Mouse (Mus musculus) activated CD4-positive, CD25-positive, alpha-beta regulatory T cell, adult 9 weeks (primary cell): ENCODE measurements around the gene Atp4b. TPM values are rescaled to one million over a fixed set of nuclear protein-coding genes. Genes with fewer than 3 reads are reported as not detected.

Source experiments
- polyA plus RNA-seq: library from polyadenylated mRNA; unstranded; fragments of 100-300 nt; shearing (Covaris generic); gene quantifications from one replicate; pipeline ENCODE4 v1.2.1, GENCODE M21; 2017

Atp4b gene
- polyA plus RNA-seq, result not detected

GRCm38 (mm10) chr8:13396725-13397124 is at the start of gene Atp4b:
Atp4b (minus strand) TSS chr8:13396825.

GRCm38 (mm10) chr8:13434889-13435288 is 38.3 kb upstream of the Atp4b start, which contains the start of gene Tmem255b:
Tmem255b (plus strand) TSS chr8:13435189.

GRCm38 (mm10) chr8:13404666-13405131 is 8.1 kb upstream of the Atp4b start, which contains the start of gene Grk1:
Grk1 (plus strand) TSS chr8:13405081.

DNA sequence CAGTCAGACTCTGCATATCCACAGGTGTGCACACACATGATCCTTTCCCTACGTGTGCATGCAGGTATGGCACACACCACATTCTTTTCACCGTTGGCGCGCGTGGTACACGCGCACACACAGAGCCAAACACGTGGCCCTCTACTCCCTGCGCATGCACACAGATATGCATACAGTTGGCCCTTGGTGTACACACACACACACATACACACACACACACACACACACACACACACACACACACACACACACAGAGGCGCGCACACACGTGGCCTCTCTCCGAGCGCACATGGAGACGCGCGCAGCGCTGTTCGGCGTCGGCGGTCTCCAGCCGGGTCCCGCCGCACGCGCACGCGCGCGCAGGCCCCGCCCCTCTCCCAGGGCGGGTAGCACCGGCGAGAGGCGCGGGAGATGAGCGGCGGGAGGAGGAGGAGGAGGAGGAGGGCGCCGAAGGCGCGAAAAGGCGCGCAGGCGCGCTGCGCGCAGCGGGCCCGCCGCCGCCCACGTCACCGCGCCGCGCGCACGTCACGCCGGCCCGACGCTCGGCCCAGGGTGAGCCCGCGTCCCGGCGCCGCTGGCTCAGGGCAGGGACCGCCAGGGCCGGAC is 58.3 kb downstream of the Atp4b start, which contains the start of gene Tfdp1:
Gene Tfdp1 (plus strand): TSS at position 497 of the 606 bp plus-strand sequence.

Other genes with a start within 250 kb of the Atp4b start
- gene Lamp1, start 237.7 kb downstream of the Atp4b start, polyA plus RNA-seq, result 9.1 TPM
- gene Grtp1, start 196.2 kb downstream of the Atp4b start, polyA plus RNA-seq, result 2.5 TPM
- not detected for gene Adprhl1, start 142.7 kb downstream of the Atp4b start, polyA plus RNA-seq
- 39.7 TPM for gene Dcun1d2, start 108.7 kb downstream of the Atp4b start, polyA plus RNA-seq
- gene Tmco3, start 108.6 kb downstream of the Atp4b start, polyA plus RNA-seq, result 36.7 TPM
- 45.8 TPM for gene Tfdp1, start 58.1 kb downstream of the Atp4b start, polyA plus RNA-seq
- gene Grk1, start 8.3 kb upstream of the Atp4b start, polyA plus RNA-seq, result not detected
- not detected for gene Tmem255b, start 38.4 kb upstream of the Atp4b start, polyA plus RNA-seq
- not detected for gene Gas6, start 97.7 kb upstream of the Atp4b start, polyA plus RNA-seq
- not detected for gene 1700029H14Rik, start 165.6 kb upstream of the Atp4b start, polyA plus RNA-seq